Mouse (Mus musculus) liver, embryonic 18 days (tissue): Measurements from ENCODE around the gene Olfr768. TPM values are rescaled to one million over a fixed set of nuclear protein-coding genes. Genes with fewer than 3 reads are reported as not detected.

Experiments used
- polyA plus RNA-seq: library from polyadenylated mRNA; depleted of rRNA; stranded (reverse); fragments of >200 nt; gene quantifications from 2 replicates; pipeline ENCODE4 v1.2.3, GENCODE M21; 2012; rRNA removed

Olfr768 gene
- not detected in 2 replicates for polyA plus RNA-seq

DNA sequence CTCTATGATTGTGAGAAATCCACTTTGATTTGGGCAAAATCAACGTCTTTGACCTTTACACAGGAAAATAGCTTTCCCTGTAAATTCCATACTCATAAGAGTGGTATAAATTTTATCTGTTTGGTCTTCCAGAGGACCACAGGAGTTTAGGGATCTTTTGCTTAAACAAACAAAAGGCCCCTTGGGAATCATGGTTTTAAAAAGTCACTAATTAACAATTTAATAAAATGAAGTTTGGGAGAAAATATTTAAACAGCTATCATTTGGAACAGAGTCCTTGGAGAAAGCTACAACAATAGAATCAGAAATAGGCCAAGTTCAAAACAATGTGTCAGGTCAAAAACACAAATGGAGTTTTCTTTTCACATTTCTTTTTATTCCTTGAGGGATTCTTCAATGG lies at the start of gene Olfr768:
Gene Olfr768, minus strand, starts transcription at position 101 of the 400 bp plus-strand sequence.

DNA sequence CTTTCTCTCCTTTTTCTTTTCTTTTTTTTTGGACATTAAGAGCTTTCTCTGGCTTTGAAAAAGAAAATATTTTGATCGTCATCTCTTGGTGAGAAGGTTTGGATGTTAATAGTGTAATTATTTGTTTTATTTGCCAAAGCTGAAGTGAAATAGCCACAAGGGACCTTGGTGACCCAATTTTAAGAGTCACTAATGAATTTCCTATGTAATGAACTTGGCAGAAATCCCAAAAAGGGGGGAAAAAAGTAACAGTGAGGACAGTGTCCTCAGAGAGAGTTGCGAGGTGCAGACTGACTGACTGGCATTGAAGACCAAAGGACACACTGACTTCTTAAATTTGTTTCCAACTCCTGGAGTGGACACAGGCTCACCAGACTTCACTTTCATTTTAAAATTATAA lies 39.7 kb upstream of the Olfr768 start, which contains the start of gene Olfr770:
Gene Olfr770, minus strand, starts transcription at position 101 of the 400 bp plus-strand sequence.

DNA sequence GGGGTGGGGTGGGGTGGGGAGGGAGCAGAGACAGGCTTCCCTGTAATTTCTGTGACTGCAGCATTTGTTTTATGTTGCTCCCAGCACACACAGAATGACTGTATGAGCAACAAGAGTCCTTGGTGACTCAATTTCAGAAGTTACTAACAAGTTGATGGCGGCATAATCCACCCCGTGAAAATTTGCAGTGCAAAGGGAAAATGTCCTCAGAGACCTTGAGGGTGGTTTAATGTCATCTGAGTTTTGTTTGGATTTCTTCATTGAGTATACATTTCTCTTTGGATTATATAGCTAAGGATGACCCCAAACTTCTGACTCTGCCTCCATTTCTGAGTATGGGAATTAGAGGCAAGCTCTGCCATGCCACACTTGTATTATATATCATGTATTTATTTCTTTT lies 18.6 kb upstream of the Olfr768 start, which contains the start of gene Olfr769:
Gene Olfr769, minus strand, starts transcription at position 101 of the 400 bp plus-strand sequence.

DNA sequence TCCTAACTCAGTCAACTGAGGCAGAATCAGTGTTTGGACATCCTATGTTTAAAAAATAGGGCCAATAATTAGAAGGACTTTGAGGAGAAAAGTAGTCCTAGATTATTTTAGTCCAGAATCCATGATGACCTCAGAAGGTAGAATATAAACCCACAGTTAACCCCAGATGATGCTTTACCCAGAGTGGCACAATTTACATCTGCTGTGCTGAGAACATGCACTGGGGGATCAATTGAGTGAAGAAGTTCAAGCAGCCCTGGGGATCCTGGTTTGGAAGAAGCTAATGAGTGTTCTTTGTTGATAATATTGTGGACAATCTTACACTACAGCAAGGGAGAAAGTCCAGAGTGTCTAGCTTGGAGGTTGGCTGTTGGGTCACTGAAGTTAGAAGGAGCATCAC lies 16.4 kb downstream of the Olfr768 start, which contains the start of gene Olfr767:
Gene Olfr767, minus strand, starts transcription at position 101 of the 400 bp plus-strand sequence.

DNA sequence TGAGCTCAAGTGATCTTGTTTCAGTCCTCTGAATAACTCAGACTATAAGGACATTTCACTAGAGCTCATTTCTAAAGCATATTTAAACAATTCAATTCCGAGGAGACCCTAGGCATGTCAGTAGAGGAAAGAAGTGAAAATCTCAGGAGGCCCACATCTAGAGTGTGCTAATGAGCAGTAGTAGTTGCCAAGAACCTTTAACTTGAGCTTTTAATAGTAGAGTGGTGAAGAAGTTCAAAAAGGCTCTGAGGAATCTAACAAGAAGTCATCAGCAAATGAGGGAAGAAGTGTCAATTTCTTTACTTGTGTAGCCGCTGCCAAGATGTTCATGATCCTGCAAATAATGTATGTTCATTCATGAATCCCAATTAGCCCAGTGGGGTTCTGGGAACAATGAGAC lies 30.3 kb downstream of the Olfr768 start, which contains the start of gene Olfr766-ps1:
Gene Olfr766-ps1, minus strand, starts transcription at position 101 of the 400 bp plus-strand sequence.

DNA sequence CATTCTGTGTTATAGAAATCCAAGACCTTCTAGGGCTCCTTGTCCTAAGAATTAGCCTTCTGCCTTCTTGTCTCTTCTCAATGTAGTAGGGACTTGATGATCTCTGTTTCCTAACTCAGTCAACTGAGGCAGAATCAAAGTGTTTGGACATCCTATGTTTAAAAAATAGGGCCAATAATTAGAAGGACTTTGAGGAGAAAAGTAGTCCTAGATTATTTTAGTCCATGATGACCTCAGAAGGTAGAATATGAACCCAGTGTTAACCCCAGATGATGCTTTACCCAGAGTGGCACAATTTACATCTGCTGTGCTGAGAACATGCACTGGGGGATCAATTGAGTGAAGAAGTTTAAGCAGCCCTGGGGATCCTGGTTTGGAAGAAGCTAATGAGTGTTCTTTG lies 49.3 kb downstream of the Olfr768 start, which contains the start of gene Olfr765:
Gene Olfr765, minus strand, starts transcription at position 101 of the 400 bp plus-strand sequence.

Other genes starting within 250 kb of the Olfr768 start
- gene Gdf11, start 207.7 kb downstream of the Olfr768 start, polyA plus RNA-seq, result 0.09 and 0.11 TPM in 2 replicates
- 56.7 and 68.3 TPM in 2 replicates for gene Cd63, start 198.4 kb downstream of the Olfr768 start, polyA plus RNA-seq
- 23.6 and 27.6 TPM in 2 replicates for gene Rdh5, start 176.5 kb downstream of the Olfr768 start, polyA plus RNA-seq
- gene Bloc1s1, start 175.3 kb downstream of the Olfr768 start, polyA plus RNA-seq, result 126 and 132 TPM in 2 replicates
- 0.36 and 0.44 TPM in 2 replicates for gene Itga7, start 165.6 kb downstream of the Olfr768 start, polyA plus RNA-seq
- gene Mettl7b, start 138.4 kb downstream of the Olfr768 start, polyA plus RNA-seq, result 0.27 and 0.96 TPM in 2 replicates
- gene Olfr9, start 109.9 kb downstream of the Olfr768 start, polyA plus RNA-seq, result not detected in 2 replicates
- gene Olfr763, start 88.6 kb downstream of the Olfr768 start, polyA plus RNA-seq, result not detected in 2 replicates
- not detected in 2 replicates for gene Olfr764-ps1, start 59.5 kb downstream of the Olfr768 start, polyA plus RNA-seq
- not detected in 2 replicates for gene Olfr765, start 49.4 kb downstream of the Olfr768 start, polyA plus RNA-seq
- gene Olfr766-ps1, start 30.4 kb downstream of the Olfr768 start, polyA plus RNA-seq, result not detected in 2 replicates
- gene Olfr767, start 16.5 kb downstream of the Olfr768 start, polyA plus RNA-seq, result not detected in 2 replicates
- gene Olfr769, start 18.5 kb upstream of the Olfr768 start, polyA plus RNA-seq, result not detected in 2 replicates
- not detected in 2 replicates for gene Olfr770, start 39.6 kb upstream of the Olfr768 start, polyA plus RNA-seq
- gene Olfr771, start 65.4 kb upstream of the Olfr768 start, polyA plus RNA-seq, result not detected in 2 replicates
- gene Olfr772, start 78.5 kb upstream of the Olfr768 start, polyA plus RNA-seq, result not detected in 2 replicates
- gene Olfr773, start 88.0 kb upstream of the Olfr768 start, polyA plus RNA-seq, result not detected in 2 replicates
- not detected in 2 replicates for gene Olfr774, start 136.8 kb upstream of the Olfr768 start, polyA plus RNA-seq
- not detected in 2 replicates for gene Olfr775, start 149.0 kb upstream of the Olfr768 start, polyA plus RNA-seq
- gene Olfr776, start 159.8 kb upstream of the Olfr768 start, polyA plus RNA-seq, result not detected in 2 replicates
- gene Olfr777, start 172.1 kb upstream of the Olfr768 start, polyA plus RNA-seq, result not detected in 2 replicates
- not detected in 2 replicates for gene Olfr780, start 218.7 kb upstream of the Olfr768 start, polyA plus RNA-seq
- gene Olfr781, start 229.5 kb upstream of the Olfr768 start, polyA plus RNA-seq, result not detected in 2 replicates
- not detected in 2 replicates for gene Olfr782, start 249.5 kb upstream of the Olfr768 start, polyA plus RNA-seq